Mouse (Mus musculus) CH12.LX (cell line): ENCODE measurements at regions not wholly inside any gene's neighbourhood (a gene's known extent, or its start where the extent isn't known, plus 50 kb on each side); places are given as distances from the start of the nearest gene placed in this dataset.

Experiments
- CTCF ChIP-seq, 2 experiments: IDR thresholded peaks in 1 of 2; conservative IDR thresholded peaks in 1 of 2; 2 replicates each; pipeline ENCODE4 v1.5.1; 2011 to 2012; ENCODE audit warnings: low read depth in 2 of 2, low read length in 2 of 2, improper control_type of control experiment in 1 of 2, inconsistent platforms in 1 of 2, mild to moderate bottlenecking in 1 of 2, moderate library complexity in 1 of 2
- EP300 ChIP-seq: IDR thresholded peaks from 2 replicates; pipeline ENCODE4 v1.6.1; 2011; ENCODE audit warnings: low read length, improper control_type of control experiment
- HCFC1 ChIP-seq: IDR thresholded peaks from 2 replicates; pipeline ENCODE4 v1.6.1; 2012; ENCODE audit warnings: low read depth, mild to moderate bottlenecking, inconsistent platforms, low read length, improper control_type of control experiment
- MYC ChIP-seq: IDR thresholded peaks from 2 replicates; pipeline ENCODE4 v1.6.1; 2011; ENCODE audit warnings: low read depth, mild to moderate bottlenecking, improper control_type of control experiment, low read length
- NRF1 ChIP-seq: IDR thresholded peaks from 2 replicates; pipeline ENCODE4 v1.6.1; 2014; ENCODE audit warnings: low read depth, mild to moderate bottlenecking, inconsistent platforms, low read length, improper control_type of control experiment, moderate library complexity
- POLR2A ChIP-seq: IDR thresholded peaks from 2 replicates; pipeline ENCODE4 v1.6.1; 2011; ENCODE audit warnings: low read depth, mild to moderate bottlenecking, improper control_type of control experiment, low read length
- RCOR1 ChIP-seq: conservative IDR thresholded peaks from 2 replicates; pipeline ENCODE4 v1.6.1; 2012; ENCODE audit warnings: low read depth, mild to moderate bottlenecking, inconsistent platforms, low read length, improper control_type of control experiment
- USF1 ChIP-seq: IDR thresholded peaks from 2 replicates; pipeline ENCODE4 v1.6.1; 2014; ENCODE audit warnings: low read depth, mild to moderate bottlenecking, inconsistent platforms, low read length, improper control_type of control experiment
- ZC3H11A ChIP-seq: IDR thresholded peaks from 2 replicates; pipeline ENCODE4 v1.6.1; 2012; ENCODE audit warnings: low read depth, mild to moderate bottlenecking, inconsistent platforms, low read length, improper control_type of control experiment

DNA sequence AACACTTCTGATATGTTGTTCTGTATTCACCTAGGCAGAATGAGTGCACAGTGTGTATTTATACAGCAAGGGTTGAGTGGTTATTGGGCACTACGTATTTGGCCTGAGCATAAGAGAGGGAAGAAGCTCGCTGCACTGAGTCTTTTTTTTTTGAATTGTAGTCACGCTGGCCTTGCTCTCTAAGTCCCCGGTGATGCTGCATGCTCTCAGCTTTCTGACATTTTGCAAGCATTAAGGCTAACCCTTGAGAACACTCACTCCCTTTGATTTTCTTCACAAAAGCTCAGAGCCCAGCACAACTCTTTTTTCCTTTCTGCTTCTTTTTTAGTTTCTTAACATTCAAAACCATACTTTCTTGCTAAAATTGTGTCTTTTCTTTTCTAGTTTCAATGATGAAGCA, 575.1 kb downstream of the Gabrg2 start:
- TF ChIP-seq CTCF (conservative IDR thresholded peaks at IDR 0.05 in 1 of 2, IDR thresholded peaks at IDR 0.05 in 1 of 2; ENCODE audit: low read depth in 2 of 2, low read length in 2 of 2) (no peak), MYC (no peak), NRF1 (no peak), EP300 (no peak), HCFC1 (no peak), RCOR1 (no peak), ZC3H11A (no peak), USF1 (no peak), POLR2A (no peak)
